Mouse (Mus musculus) forebrain, embryonic 11.5 days (tissue): ENCODE results near the gene P3h3. TPM values are rescaled to one million over a fixed set of nuclear protein-coding genes. Genes with fewer than 3 reads are reported as not detected.
"Not testable (repeated sequence)": the region's sequence is repeated elsewhere in the genome, so short reads cannot be mapped to it uniquely, and the experiment has no call there.

Experiments used
- ATAC-seq: fragments of 200-750 bp; cut with Nextera tagmentation; replicated peaks from 2 replicates; pipeline ENCODE4 v1.8.0; 2017; ENCODE audit warnings: moderate TSS enrichment; ENCODE audit not compliant: low FRiP score
- DNase-seq: peaks from one replicate; pipeline ENCODE4 v3.0.0-alpha.2; 2017; ENCODE audit warnings: low spot score
- H3K27ac ChIP-seq: fragments of 300-500 bp; sonication (generic); 2 replicates; pipeline ENCODE4 v1.5.1; 2014; ENCODE audit warnings: low read depth, low read length
- H3K27me3 ChIP-seq: fragments of 300-500 bp; sonication (generic); 2 replicates; pipeline ENCODE4 v1.6.1; 2014; ENCODE audit warnings: mild to moderate bottlenecking, low read length, mixed read lengths; ENCODE audit not compliant: control insufficient read depth, insufficient read depth
- H3K36me3 ChIP-seq: fragments of 300-500 bp; sonication (generic); 2 replicates; pipeline ENCODE4 v1.6.1; 2014; ENCODE audit warnings: mild to moderate bottlenecking, low read length, moderate library complexity, mixed read lengths; ENCODE audit not compliant: control insufficient read depth, insufficient read depth
- H3K4me1 ChIP-seq: fragments of 300-500 bp; sonication (generic); replicated peaks from 2 replicates; pipeline ENCODE4 v1.6.1; 2014; ENCODE audit warnings: low read length, mixed read lengths; ENCODE audit not compliant: control insufficient read depth, insufficient read depth
- H3K4me2 ChIP-seq: fragments of 300-500 bp; sonication (generic); 2 replicates; pipeline ENCODE4 v1.6.1; 2014; ENCODE audit warnings: low read depth, mild to moderate bottlenecking, low read length, moderate library complexity, mixed read lengths; ENCODE audit not compliant: severe bottlenecking
- H3K4me3 ChIP-seq: fragments of 300-500 bp; sonication (generic); 2 replicates; pipeline ENCODE4 v1.5.1; 2014; ENCODE audit warnings: low read depth, low read length
- H3K9ac ChIP-seq: fragments of 300-500 bp; sonication (generic); 2 replicates; pipeline ENCODE4 v1.6.1; 2014; ENCODE audit warnings: low read length
- H3K9me3 ChIP-seq: fragments of 300-500 bp; sonication (generic); 2 replicates; pipeline ENCODE4 v1.6.1; 2016; ENCODE audit warnings: low read length, mixed read lengths; ENCODE audit not compliant: control insufficient read depth
- WGBS: fragments of 180-500 bp; shearing (Covaris S2); extraction: QIAGEN DNeasy Blood & Tissue Kit; methylation state at CpG from one replicate; pipeline ENCODE4 v1.1.7; 2014; 5-methylcytosine and 5-hydroxymethylcytosine counted together
- polyA plus RNA-seq: library from polyadenylated mRNA; unstranded; fragments of >200 nt; fragmentation: Nextera tagmentation; extraction: Ambion mirVana; gene quantifications from 2 replicates; pipeline ENCODE4 v1.2.1, GENCODE M21; 2014

Gene P3h3
- polyA plus RNA-seq, 1 experiment from 2014 or later, result 17.8 TPM

DNA sequence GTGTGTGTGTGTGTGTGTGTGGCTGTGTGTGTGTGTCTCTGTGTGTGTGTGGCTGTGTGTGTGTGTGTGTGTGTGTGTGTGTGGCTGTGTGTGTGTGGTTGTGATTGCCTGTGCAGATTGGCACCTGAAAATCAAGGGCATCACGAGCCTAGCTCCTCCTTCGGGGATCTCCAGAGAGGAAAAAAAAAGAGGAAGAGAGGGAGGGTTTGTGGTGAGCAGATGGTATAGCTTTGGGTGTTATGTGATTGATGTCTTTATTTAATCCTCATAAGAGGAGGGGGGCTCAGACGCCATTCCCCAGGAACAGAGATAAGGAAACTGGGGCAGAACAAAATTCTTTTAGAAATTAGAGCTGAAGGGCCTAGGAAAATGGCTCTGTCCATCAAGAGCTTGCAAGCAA, 40.8 kb upstream of the P3h3 start:
- H3K9me3 ChIP-seq, result no peaks in the 10 kb centered on the region
- no peak overlapping the region for H3K27ac ChIP-seq

DNA sequence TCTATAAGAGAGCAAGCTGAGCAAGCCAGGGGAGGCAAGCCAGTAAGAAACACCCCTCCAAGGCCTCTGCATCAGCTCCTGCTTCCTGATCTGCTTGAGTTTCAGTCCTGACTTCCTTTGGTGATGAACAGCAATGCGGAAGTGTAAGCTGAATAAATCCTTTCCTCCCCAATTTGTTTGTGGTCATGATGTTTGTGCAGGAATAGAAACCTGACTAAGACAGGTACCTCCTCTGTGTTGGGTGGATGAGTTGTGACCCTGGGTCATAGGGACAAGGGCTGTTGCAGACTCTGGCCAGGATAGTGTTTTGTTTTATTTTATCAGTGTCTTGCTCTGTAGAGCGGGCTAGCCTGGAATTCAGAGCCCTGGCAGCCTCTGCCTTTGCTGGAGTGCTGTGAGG, 36.6 kb upstream of the P3h3 start:
- H3K27ac ChIP-seq, H3K4me1 ChIP-seq, H3K27me3 ChIP-seq, H3K9ac ChIP-seq, ATAC-seq, H3K4me3 ChIP-seq, H3K36me3 ChIP-seq, H3K9me3 ChIP-seq, DNase-seq, H3K4me2 ChIP-seq: not testable (repeated sequence)
- WGBS, result 100% methylated on average over 2 of the region's 2 CpGs

More for the DNA sequence above, 40.8 kb upstream of the P3h3 start:
- DNase-seq, result no peak
- H3K4me3 ChIP-seq, result no peak overlapping the region
- WGBS, result 74% methylated on average over 3 of the region's 3 CpGs
- 0 out of 2 replicates have a peak, but pooled peaks cover under 1% of the 10 kb centered on the region for H3K4me1 ChIP-seq
- no peaks in the 10 kb centered on the region for H3K36me3 ChIP-seq
- H3K4me2 ChIP-seq, result no peak overlapping the region
- H3K27me3 ChIP-seq, result no peaks in the 10 kb centered on the region
- H3K9ac ChIP-seq, result no peak overlapping the region
- no peak for ATAC-seq

DNA sequence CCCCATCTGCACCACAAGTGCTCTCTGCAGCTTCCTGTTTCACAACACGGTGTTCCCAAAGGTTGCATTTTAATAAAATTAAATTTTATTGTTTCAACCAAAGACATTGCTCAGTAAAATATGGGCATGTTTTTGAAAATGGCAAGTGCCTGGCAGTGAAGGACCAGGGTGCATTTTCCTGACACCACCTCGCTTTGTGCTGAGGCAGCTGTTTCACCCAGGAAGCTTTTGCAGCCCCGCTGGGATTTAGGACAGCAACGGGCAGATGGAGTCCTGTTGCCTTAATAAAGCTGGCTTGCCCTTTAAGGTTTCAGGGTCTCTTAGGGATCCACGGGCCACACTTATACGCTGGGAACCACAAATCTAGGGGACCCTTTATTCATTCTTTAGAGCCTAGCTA, 33.4 kb upstream of the P3h3 start:
- WGBS, result 64% methylated on average over 6 of the region's 6 CpGs
- Histone ChIP-seq H3K36me3 (no peaks in the 10 kb centered on the region), H3K4me1 (no peaks in the 10 kb centered on the region), H3K4me3 (no peak overlapping the region), H3K27ac (no peak overlapping the region), H3K9me3 (no peaks in the 10 kb centered on the region), H3K27me3 (no peaks in the 10 kb centered on the region), H3K4me2 (no peak overlapping the region), H3K9ac (no peak overlapping the region)
- no peak for DNase-seq
- no peak for ATAC-seq

DNA sequence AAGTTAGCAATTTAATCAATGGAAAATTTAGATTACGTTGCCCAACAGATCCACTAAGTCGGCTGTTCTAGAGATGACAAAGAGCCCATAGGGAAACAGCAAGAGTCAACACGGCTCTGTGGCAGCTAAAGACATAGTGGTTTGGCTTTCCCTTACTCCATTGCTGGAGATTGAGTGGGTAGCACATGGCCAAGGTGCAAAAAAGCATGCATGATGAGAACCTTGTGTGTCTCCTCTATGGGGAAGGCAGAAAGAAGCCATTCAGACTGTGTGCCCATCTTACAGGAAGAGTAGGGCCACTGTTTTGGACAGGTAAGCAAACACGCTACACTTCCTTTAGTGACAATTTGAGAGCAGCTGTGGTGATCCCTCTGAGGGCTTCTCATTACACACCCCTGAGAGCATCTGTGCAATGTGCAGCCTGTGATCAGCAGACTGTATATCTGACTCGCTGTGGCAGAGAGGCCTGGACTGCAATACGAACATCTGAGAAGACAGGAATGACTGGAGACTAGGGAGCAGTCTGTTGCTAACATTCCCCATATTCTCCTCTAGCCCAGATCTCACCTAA, 31.1 kb upstream of the P3h3 start:
- no peaks in the 10 kb centered on the region for H3K4me1 ChIP-seq
- WGBS, result 91% methylated on average over 6 of the region's 6 CpGs
- no peaks in the 10 kb centered on the region for H3K9me3 ChIP-seq
- no peaks in the 10 kb centered on the region for H3K36me3 ChIP-seq
- no peak for DNase-seq
- no peak overlapping the region for H3K4me2 ChIP-seq
- no peaks in the 10 kb centered on the region for H3K27me3 ChIP-seq
- H3K9ac ChIP-seq, result no peak overlapping the region
- no peak overlapping the region for H3K4me3 ChIP-seq
- no peak for ATAC-seq
- no peak overlapping the region for H3K27ac ChIP-seq

GRCm38 (mm10) chr6:124887986-124888385, 30.4 kb upstream of the P3h3 start, which contains the start of gene Cd4:
Cd4 (minus strand) TSS chr6:124888221.
- Histone ChIP-seq H3K36me3 (no peaks in the 10 kb centered on the region), H3K4me1 (no peaks in the 10 kb centered on the region), H3K9ac (no peak within 1 kb of the TSS), H3K4me3 (no peak within 1 kb of the TSS), H3K9me3 (no peaks in the 10 kb centered on the region), H3K27me3 (no peaks in the 10 kb centered on the region), H3K4me2 (no peak within 1 kb of the TSS), H3K27ac (no peak within 1 kb of the TSS)
- ATAC-seq (no peak), DNase-seq (no peak)
- 88% methylated on average over 9 of the region's 9 CpGs for WGBS

DNA sequence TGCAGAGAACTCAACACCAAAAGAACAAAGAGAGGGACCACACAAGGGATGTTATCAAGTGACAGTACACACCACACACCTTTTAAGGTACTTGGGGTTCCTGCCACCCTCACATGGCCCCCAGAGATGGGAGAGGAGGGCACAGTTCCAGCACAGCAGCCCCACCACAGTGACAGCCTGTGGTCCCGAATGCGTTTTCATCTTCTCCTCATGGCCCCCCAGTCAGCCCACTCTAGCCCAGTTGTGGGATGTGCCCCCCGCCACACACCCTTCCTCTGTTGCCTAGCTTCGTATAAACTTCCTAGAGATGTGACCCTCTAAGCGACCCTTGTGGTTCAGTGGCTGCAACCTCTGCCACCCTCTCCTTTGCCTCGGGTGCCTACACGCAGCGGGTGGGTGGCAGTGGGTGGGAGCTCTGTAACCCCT, 28.4 kb upstream of the P3h3 start:
- no peak for DNase-seq
- no peak overlapping the region for H3K27ac ChIP-seq
- H3K4me1 ChIP-seq, result no peaks in the 10 kb centered on the region
- H3K4me3 ChIP-seq, result no peak overlapping the region
- H3K4me2 ChIP-seq, result no peak overlapping the region
- no peaks in the 10 kb centered on the region for H3K27me3 ChIP-seq
- H3K36me3 ChIP-seq, result no peaks in the 10 kb centered on the region
- H3K9me3 ChIP-seq, result no peaks in the 10 kb centered on the region
- no peak overlapping the region for H3K9ac ChIP-seq
- no peak for ATAC-seq
- WGBS, result 89% methylated on average over 8 of the region's 8 CpGs

DNA sequence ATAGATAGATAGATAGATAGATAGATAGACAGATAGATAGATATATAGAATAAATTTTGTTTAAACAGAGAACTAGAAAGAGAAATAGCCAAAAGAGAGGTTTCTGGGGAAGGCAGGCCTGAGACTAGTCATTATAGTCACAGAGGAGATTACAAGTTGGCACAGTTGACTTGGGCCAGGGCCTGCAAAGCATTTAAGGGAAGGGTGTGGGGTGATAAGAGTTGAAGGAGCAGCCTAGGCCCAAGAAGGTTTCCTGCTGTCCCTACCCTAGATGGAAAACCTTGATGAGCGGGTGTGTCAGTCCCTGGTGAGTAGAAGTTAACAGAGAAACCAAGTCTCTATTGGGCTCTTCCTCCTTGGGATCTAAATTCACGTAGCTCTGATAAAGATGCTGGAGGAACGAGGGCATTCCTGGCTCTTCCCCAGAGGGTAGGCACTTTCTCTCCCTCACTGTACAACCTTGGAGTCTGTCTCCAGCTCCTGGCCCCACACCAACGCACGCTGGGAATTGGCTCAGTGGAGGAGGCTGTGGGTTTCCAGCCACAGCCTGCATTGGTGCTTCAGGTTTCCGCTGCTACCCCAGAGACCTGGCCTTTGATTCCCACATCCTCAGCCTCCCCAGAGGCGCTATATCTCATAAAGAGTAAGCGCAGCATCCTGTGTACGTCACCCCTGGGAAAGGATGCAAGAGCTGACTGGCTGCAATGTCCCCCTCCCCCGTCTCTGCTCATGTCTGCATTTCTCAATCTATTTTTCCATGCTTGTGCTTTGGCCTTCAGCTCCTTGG, 27.4 kb upstream of the P3h3 start:
- DNase-seq, result no peak
- WGBS, result 86% methylated on average over 10 of the region's 10 CpGs
- no peaks in the 10 kb centered on the region for H3K27me3 ChIP-seq
- H3K4me2 ChIP-seq, result no peak overlapping the region
- H3K36me3 ChIP-seq, result no peaks in the 10 kb centered on the region
- no peak for ATAC-seq
- no peak overlapping the region for H3K4me3 ChIP-seq
- no peak overlapping the region for H3K27ac ChIP-seq
- no peak overlapping the region for H3K9ac ChIP-seq
- H3K4me1 ChIP-seq, result no peaks in the 10 kb centered on the region
- no peaks in the 10 kb centered on the region for H3K9me3 ChIP-seq

DNA sequence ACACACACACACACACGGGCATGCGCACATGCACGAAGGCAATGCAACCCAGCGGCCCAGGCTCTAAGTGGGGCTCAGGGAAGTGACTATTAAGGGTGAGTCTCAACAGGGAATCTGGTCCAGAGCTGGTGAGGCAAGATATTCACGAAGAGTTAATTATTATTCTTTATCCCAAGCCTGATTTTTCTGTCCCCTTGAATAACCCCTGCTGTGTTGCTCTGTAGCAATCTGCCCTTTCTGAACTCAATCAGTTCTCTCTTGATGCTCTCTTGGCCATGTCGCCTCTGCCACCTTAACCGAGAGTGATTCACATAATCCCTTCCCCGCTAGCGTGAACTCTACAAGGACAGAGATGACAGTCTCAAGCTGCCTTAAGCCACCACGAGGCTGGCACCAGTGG, 25.8 kb upstream of the P3h3 start:
- DNase-seq, result no peak
- WGBS, result 72% methylated on average over 10 of the region's 10 CpGs
- Histone ChIP-seq H3K9me3 (no peaks in the 10 kb centered on the region), H3K9ac (no peak overlapping the region), H3K27me3 (no peaks in the 10 kb centered on the region), H3K4me2 (no peak overlapping the region), H3K4me1 (no peaks in the 10 kb centered on the region), H3K27ac (no peak overlapping the region), H3K4me3 (no peak overlapping the region), H3K36me3 (no peaks in the 10 kb centered on the region)
- no peak for ATAC-seq

GRCm38 (mm10) chr6:124881821-124882220, 24.3 kb upstream of the P3h3 start:
- H3K4me1 ChIP-seq, result no peaks in the 10 kb centered on the region
- no peaks in the 10 kb centered on the region for H3K27me3 ChIP-seq
- H3K9ac ChIP-seq, result no peak overlapping the region
- no peak for ATAC-seq
- no peaks in the 10 kb centered on the region for H3K9me3 ChIP-seq
- H3K27ac ChIP-seq, result no peak overlapping the region
- H3K36me3 ChIP-seq, result no peaks in the 10 kb centered on the region
- no peak overlapping the region for H3K4me2 ChIP-seq
- WGBS, result 92% methylated on average over 9 of the region's 9 CpGs
- H3K4me3 ChIP-seq, result no peak overlapping the region
- no peak for DNase-seq
